18 mouse cellular contexts compared by ENCODE assay signal in genomic region chr16:72778520-72778919, GRCm38 (mm10).
A peak's percentile ranks its signal among the peaks of the same experiment; 100 is the strongest.
DNase-seq lines count a peak whose midpoint lies in the region; ATAC-seq and TF ChIP-seq lines count a peak whose summit lies in the region.
"Had no signal": no experiment of that assay in that cellular context is flagged by ENCODE, and none has a peak within 500 bp of the region (broad histone marks: within the 10 kb centered on the region; RNA-seq: fewer than 3 reads in every experiment).

No protein-coding gene starts in this region.

- no peak overlapping the region for H3K4me3 ChIP-seq in lung, embryonic 14.5 days (ENCODE audit: low read depth, low read length)
- H3K4me3 ChIP-seq in embryonic facial prominence, embryonic 11.5 days (ENCODE audit: low read depth, low read length): no peak overlapping the region
- no peak overlapping the region for H3K4me3 ChIP-seq in midbrain, embryonic 14.5 days (replicated peaks; ENCODE audit: low read depth, low read length)
- H3K4me3 ChIP-seq: hindbrain, embryonic 15.5 days; limb, embryonic 15.5 days; megakaryocyte, embryonic 14.5 days had no signal

- no peaks in the 10 kb centered on the region for H3K9me3 ChIP-seq in lung, embryonic 14.5 days (ENCODE audit: low read depth, low read length)
- H3K9me3 ChIP-seq in embryonic facial prominence, embryonic 11.5 days (replicated peaks; ENCODE audit: control insufficient read depth, low read length): no peaks in the 10 kb centered on the region
- H3K9me3 ChIP-seq in midbrain, embryonic 14.5 days (ENCODE audit: control insufficient read depth, low read length): no peaks in the 10 kb centered on the region
- H3K9me3 ChIP-seq: hindbrain, embryonic 15.5 days; limb, embryonic 15.5 days; megakaryocyte, embryonic 14.5 days had no signal

- peak; percentile 78; the same call in 1 of the 2 replicates for ATAC-seq in lung, embryonic 14.5 days (ENCODE audit: insufficient read depth)
- ATAC-seq in embryonic facial prominence, embryonic 11.5 days (replicated peaks; ENCODE audit: insufficient number of reproducible peaks, low FRiP score, low TSS enrichment, low read depth): no peak
- no peak for ATAC-seq in midbrain, embryonic 14.5 days (ENCODE audit: low FRiP score, low TSS enrichment)
- ATAC-seq: forebrain, postnatal 0 days had no signal

- H3K27ac ChIP-seq in lung, embryonic 14.5 days (ENCODE audit: low read depth): no peak overlapping the region
- H3K27ac ChIP-seq in embryonic facial prominence, embryonic 11.5 days (replicated peaks; ENCODE audit: low read depth, low read length): no peak overlapping the region
- H3K27ac ChIP-seq in midbrain, embryonic 14.5 days (replicated peaks; ENCODE audit: low read depth, low read length): peak overlapping the region; percentile 49
- H3K27ac ChIP-seq: hindbrain, embryonic 15.5 days; limb, embryonic 15.5 days had no signal

- WGBS in lung, embryonic 14.5 days: 44% methylated on average over 9 of the region's 9 CpGs
- 23% methylated on average over 9 of the region's 9 CpGs for WGBS in embryonic facial prominence, embryonic 11.5 days
- WGBS in midbrain, embryonic 14.5 days: 61% methylated on average over 9 of the region's 9 CpGs

- H3K36me3 ChIP-seq in lung, embryonic 14.5 days (ENCODE audit: insufficient read depth): no peaks in the 10 kb centered on the region
- no peaks in the 10 kb centered on the region for H3K36me3 ChIP-seq in embryonic facial prominence, embryonic 11.5 days (replicated peaks; ENCODE audit: control insufficient read depth, insufficient read depth, low read depth, low read length)
- H3K36me3 ChIP-seq in midbrain, embryonic 14.5 days (ENCODE audit: control insufficient read depth, insufficient read depth, low read length): no peaks in the 10 kb centered on the region
- H3K36me3 ChIP-seq: hindbrain, embryonic 15.5 days; limb, embryonic 15.5 days had no signal

- no peak overlapping the region; the same call in 1 of the 2 replicates for H3K4me2 ChIP-seq in lung, embryonic 14.5 days
- H3K4me2 ChIP-seq in embryonic facial prominence, embryonic 11.5 days (ENCODE audit: low read depth, low read length): no peak overlapping the region; the same call in 1 of the 2 replicates
- H3K4me2 ChIP-seq in midbrain, embryonic 14.5 days (ENCODE audit: low read length): no peak overlapping the region; the same call in 1 of the 2 replicates
- H3K4me2 ChIP-seq: hindbrain, embryonic 15.5 days; limb, embryonic 15.5 days had no signal

- H3K9ac ChIP-seq in lung, embryonic 14.5 days: no peak overlapping the region
- no peak overlapping the region for H3K9ac ChIP-seq in embryonic facial prominence, embryonic 11.5 days (replicated peaks; ENCODE audit: low read length)
- no peak overlapping the region for H3K9ac ChIP-seq in midbrain, embryonic 14.5 days (replicated peaks; ENCODE audit: low read length)
- H3K9ac ChIP-seq: forebrain, postnatal 0 days; hindbrain, embryonic 15.5 days; limb, embryonic 15.5 days had no signal

- peak; percentile 35 for DNase-seq in lung, embryonic 14.5 days
- DNase-seq in lung, postnatal 36 days: no peak
- peak; percentile 50 for DNase-seq in embryo, embryonic 10.5 days (ENCODE audit: low spot score)
- DNase-seq in embryonic facial prominence, embryonic 11.5 days (ENCODE audit: low spot score): peak; percentile 58
- DNase-seq in midbrain, embryonic 14.5 days: peak; percentile 49
- no peak for DNase-seq in cerebellum, adult 9-10 months
- no peak for DNase-seq in kidney, postnatal 36 days
- no peak for DNase-seq in adrenal gland, adult (ENCODE audit: inconsistent age in 2 of 2, low spot score in 1 of 2)
- DNase-seq: cerebellum, postnatal 10 days; forebrain, postnatal 0 days; kidney, adult 11 months; lung, postnatal 14 days; retina, postnatal 1 day; right cerebral cortex, postnatal 4 days; thymus, postnatal 36 days had no signal

- H3K27me3 ChIP-seq in lung, embryonic 14.5 days (ENCODE audit: insufficient read depth, low read length): no peaks in the 10 kb centered on the region
- H3K27me3 ChIP-seq in embryonic facial prominence, embryonic 11.5 days (ENCODE audit: control insufficient read depth, insufficient read depth, low read length): no peaks in the 10 kb centered on the region
- H3K27me3 ChIP-seq in midbrain, embryonic 14.5 days (ENCODE audit: control insufficient read depth, insufficient read depth, low read length): no peaks in the 10 kb centered on the region
- H3K27me3 ChIP-seq: hindbrain, embryonic 15.5 days; limb, embryonic 15.5 days; megakaryocyte, embryonic 14.5 days had no signal

- no peaks in the 10 kb centered on the region for H3K4me1 ChIP-seq in lung, embryonic 14.5 days (ENCODE audit: insufficient read depth)
- H3K4me1 ChIP-seq in embryonic facial prominence, embryonic 11.5 days (ENCODE audit: control insufficient read depth, insufficient read depth, low read length): no peaks in the 10 kb centered on the region
- peaks cover 11% of the 10 kb centered on the region; the same call in 1 of the 2 replicates for H3K4me1 ChIP-seq in midbrain, embryonic 14.5 days (ENCODE audit: control insufficient read depth, insufficient read depth, low read length)
- H3K4me1 ChIP-seq: hindbrain, embryonic 15.5 days; megakaryocyte, embryonic 14.5 days had no signal

- no peak for TF ChIP-seq CTCF in lung, embryonic 14.5 days (IDR thresholded peaks at IDR 0.05; ENCODE audit: low read depth)

Comparison
In these comparisons a context has a peak if more than half of its experiments do, and no peak if none do; other contexts are left out.
1. DNase-seq: peak in lung, embryonic 14.5 days (single experiment), embryo, embryonic 10.5 days (single experiment), embryonic facial prominence, embryonic 11.5 days (single experiment) and midbrain, embryonic 14.5 days (single experiment); none in lung, postnatal 36 days (single experiment), cerebellum, adult 9-10 months (single experiment), kidney, postnatal 36 days (0 of 2) and adrenal gland, adult (0 of 2).